Mouse (Mus musculus): ENCODE measurements around the gene Gucd1.
"Not testable (repeated sequence)": the region's sequence is repeated elsewhere in the genome, so short reads cannot be mapped to it uniquely, and the experiment has no call there.

Gucd1 gene

GRCm38 (mm10) chr10:75536123-75536522 is 18.4 kb upstream of the Gucd1 start:
- no peak for DNase-seq (ENCODE audit: low spot score in 2 of 2)

- DNase-seq (ENCODE audit: low spot score in 2 of 2), result no peak
Observed at GRCm38 (mm10) chr10:75535423-75535822, 17.7 kb upstream of the Gucd1 start.

DNA sequence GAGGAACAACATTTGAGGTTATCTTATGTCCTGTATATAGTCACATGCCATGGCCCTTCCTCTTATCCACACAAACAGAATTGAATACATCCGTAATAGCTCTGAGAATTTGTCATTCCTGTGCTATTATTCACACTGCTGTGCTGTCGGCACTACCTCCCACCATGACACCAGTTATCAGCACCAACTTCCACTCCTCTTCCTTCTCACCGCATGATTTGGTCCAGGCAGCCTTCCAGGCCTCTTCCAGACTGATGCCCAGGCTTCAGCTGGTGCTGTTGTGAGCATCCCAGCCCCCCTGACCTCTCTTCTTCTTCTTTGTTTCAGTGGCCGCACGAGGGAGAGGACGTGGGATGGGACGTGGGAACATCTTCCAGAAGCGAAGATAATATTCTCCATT is 17.2 kb upstream of the Gucd1 start:
- DNase-seq (ENCODE audit: low spot score in 2 of 2), result no peak

DNA sequence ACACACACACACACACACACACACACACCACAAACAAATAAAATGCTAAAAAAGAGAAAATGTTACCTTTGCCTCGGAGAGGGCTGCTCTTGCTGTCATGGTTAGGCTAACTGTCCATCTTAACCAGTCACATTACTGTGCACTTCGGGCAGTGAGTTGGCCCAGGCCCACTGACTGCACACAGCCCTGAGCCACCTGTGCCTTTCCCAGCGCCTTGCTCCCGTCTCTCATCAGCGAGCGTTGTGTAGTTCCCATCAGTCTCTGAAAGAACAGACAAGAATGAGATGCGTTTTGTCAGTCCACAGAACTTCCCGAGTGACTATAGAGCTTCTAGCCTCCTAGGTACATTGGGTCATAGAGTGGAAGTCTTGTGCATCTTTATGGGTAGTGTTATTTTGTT is 16.4 kb upstream of the Gucd1 start:
- no peak for DNase-seq (ENCODE audit: low spot score in 2 of 2)

DNA sequence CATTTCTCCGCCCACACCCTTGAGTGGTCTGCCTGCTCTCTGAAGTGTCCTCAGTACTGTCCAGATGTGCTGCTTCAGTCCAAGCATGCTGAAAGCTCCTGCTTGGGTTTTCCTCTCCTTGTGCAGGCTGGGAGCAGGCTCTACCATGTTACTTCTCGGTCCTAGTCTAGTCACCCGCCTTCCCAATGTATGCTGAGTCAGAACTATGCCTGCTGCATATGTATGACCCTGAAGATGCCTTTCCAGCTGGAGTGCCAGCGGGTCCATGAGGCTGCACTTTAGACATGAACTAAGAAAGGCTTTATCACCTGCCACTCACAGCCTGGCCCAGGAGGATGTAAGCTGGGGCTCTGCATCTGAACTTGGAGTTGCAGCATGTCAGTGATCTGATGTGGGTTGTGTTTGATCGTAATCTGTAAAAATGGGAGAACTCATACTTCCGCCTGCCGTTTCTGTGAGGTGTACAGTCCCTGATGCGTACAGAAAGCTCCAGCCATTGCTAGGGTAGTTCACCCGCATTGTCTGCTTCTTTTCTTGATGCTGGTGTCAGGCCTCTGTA is 13.8 kb upstream of the Gucd1 start:
- DNase-seq (ENCODE audit: low spot score in 2 of 2), result no peak

DNA sequence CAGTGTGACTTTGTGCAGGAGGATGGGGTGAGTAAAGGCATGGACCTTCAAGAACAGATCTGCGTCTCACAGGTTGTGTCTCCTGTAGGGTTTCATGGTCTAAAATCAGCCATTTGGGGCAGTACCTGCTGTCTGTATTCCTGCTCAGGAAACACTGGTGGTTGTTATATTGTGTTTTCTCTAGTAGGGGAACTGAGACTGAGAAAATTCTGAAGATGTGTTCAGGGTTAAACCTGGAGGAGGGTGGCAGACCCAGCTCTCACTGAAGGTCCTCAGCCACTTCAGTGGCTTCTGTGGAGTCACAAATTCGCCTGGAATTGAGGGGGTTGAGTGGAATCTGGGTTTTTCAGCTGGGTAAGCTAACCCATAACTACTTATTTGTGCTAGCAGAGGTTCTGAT is 12.6 kb upstream of the Gucd1 start:
- no peak for DNase-seq (ENCODE audit: low spot score in 2 of 2)

DNA sequence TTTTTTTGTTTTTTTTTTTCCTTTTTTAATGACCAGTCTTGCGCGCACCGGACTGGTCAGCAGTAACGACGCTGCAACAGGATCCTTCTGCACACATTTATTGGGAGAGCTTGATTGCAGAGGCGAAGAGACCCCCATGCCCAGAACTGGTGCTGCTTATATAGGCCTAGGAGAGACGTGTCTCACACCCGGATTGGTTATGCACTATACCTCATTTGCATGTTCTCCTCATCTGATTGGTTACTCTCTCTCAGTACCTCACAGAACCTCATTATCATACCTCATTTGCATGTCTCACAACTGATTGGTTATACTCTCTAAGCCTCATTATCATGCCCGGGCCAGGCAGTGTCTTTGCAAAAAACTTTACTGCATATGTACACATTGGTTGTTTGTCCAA is 7.7 kb upstream of the Gucd1 start:
- DNase-seq (ENCODE audit: low spot score in 2 of 2), result not testable (repeated sequence)

- DNase-seq (ENCODE audit: low spot score in 2 of 2), result no peak
Observed at GRCm38 (mm10) chr10:75521643-75522042, 3.9 kb upstream of the Gucd1 start.

DNA sequence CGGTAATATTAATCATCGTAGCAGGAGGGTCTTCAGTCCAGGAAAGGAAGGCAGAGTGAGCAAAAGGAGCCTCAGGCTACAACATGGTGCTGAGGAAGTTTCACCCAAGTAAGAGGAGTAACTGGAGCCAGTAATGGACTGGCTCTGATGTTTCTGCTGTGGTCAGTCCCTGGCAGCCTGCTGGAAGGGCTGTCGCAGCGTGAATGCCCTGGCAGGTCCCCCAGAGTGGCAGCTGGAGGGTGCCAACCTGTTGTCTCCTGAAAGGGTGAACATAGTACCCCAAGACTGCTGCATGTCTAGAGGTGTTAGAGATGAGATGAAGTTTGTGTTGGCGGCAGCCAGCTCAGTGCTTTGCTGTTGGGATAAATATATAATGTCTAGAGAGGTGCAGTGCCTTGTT is 2.8 kb upstream of the Gucd1 start:
- DNase-seq (ENCODE audit: low spot score in 2 of 2), result no peak

- peak; percentile 96 for DNase-seq (ENCODE audit: low spot score in 2 of 2)
Observed at GRCm38 (mm10) chr10:75517073-75517757, 557 bp downstream of the Gucd1 start, which contains the start of gene Snrpd3. Snrpd3 (plus strand) TSS chr10:75517551.

- DNase-seq (ENCODE audit: low spot score in 2 of 2), result peak in 1 of 2 experiments; percentile 43
Observed at GRCm38 (mm10) chr10:75516724-75517072, 1.1 kb downstream of the Gucd1 start.

GRCm38 (mm10) chr10:75516038-75516723 is 1.6 kb downstream of the Gucd1 start:
- peak in 1 of 2 experiments; percentile 46 for DNase-seq (ENCODE audit: low spot score in 2 of 2)

- no peak for DNase-seq (ENCODE audit: low spot score in 2 of 2)
Observed at GRCm38 (mm10) chr10:75515216-75516037, 2.3 kb downstream of the Gucd1 start.

GRCm38 (mm10) chr10:75514361-75514760 is 3.4 kb downstream of the Gucd1 start:
- no peak for DNase-seq (ENCODE audit: low spot score in 2 of 2)

DNA sequence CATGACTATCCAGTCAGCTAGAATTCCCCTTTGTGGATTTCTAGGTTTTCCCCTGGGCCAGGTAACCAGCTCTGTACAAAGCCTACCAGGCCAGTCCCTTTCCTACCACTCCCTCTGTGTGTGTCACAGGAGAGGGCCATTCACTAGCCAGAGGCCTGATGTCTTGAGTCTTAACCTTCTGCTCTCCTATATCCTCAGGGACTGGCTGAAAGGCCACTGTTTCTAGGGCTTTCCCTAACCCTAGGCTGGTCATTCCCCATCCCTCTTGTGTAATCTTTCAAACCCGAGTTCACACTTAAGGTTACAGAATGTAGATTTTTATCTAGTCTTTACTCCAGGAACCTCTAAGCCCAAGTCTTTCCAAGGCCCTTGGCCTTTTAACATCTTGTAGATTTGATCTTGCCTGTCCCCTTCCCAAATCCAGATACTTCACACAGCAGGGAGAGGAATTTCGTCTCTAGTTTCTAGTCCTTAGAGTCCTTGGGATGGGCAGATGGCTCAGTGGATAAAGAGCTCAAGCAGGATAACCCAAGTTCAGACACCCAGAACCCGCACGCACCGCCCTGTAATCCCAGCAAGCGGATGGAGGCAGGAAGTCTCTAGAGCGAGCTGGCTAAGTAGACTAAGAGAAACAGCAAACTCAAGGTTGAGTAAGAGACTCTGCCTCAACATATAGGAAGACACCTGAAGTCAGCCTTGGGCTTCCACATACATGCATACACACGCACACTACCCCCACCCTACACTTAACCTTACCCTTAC is 4.3 kb downstream of the Gucd1 start:
- no peak for DNase-seq (ENCODE audit: low spot score in 2 of 2)

GRCm38 (mm10) chr10:75512796-75513195 is 5.0 kb downstream of the Gucd1 start:
- no peak for DNase-seq (ENCODE audit: low spot score in 2 of 2)

DNA sequence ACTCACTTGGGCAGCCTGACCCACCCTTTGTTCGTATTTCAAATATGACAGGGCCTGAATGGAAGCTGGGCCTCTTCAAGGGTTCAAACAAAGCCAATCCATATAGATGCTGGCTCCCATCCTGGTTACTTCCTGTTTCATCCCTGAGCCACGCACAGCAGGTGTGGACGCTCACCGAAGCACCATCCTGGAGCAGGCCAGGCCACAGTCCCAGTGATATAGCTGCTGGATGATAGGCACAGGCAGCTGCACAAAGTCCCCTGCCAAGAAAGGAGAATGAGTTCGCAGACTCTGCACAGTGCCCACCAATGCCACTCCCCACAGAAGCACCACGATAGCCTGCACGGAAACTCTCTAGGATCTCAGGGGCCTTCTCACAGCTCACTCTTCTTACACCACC is 5.9 kb downstream of the Gucd1 start:
- DNase-seq (ENCODE audit: low spot score in 2 of 2), result no peak

GRCm38 (mm10) chr10:75511060-75511459 is 6.7 kb downstream of the Gucd1 start:
- no peak for DNase-seq (ENCODE audit: low spot score in 2 of 2)

- no peak for DNase-seq (ENCODE audit: low spot score in 2 of 2)
Observed at GRCm38 (mm10) chr10:75510446-75510845, 7.3 kb downstream of the Gucd1 start.

GRCm38 (mm10) chr10:75505928-75506327 is 11.8 kb downstream of the Gucd1 start:
- not testable (repeated sequence) for DNase-seq (ENCODE audit: low spot score in 2 of 2)

GRCm38 (mm10) chr10:75505130-75505495 is 12.7 kb downstream of the Gucd1 start:
- no peak for DNase-seq (ENCODE audit: low spot score in 2 of 2)

Measured in right cerebral cortex, postnatal 10 days (tissue).